Mouse (Mus musculus) liver (tissue): ENCODE data around the gene Tmcc3.
A peak's percentile ranks its signal among the peaks of the same experiment; 100 is the strongest.

Experiments used
- DNase-seq: peaks from one replicate; pipeline ENCODE4 v3.0.0-alpha.2; 2020; ENCODE audit warnings: mixed read lengths

Gene Tmcc3

GRCm38 (mm10) chr10:94332358-94333137 lies 20.8 kb downstream of the Tmcc3 start:
- no peak for DNase-seq

- no peak for DNase-seq
Measured at GRCm38 (mm10) chr10:94333328-94333727, 21.6 kb downstream of the Tmcc3 start.

- no peak for DNase-seq
Measured at GRCm38 (mm10) chr10:94335047-94335446, 23.3 kb downstream of the Tmcc3 start.

GRCm38 (mm10) chr10:94336071-94336470 lies 24.3 kb downstream of the Tmcc3 start:
- no peak for DNase-seq

- no peak for DNase-seq
Measured at GRCm38 (mm10) chr10:94341501-94341900, 29.8 kb downstream of the Tmcc3 start.

- DNase-seq, result no peak
Measured at GRCm38 (mm10) chr10:94342256-94342655, 30.5 kb downstream of the Tmcc3 start.

GRCm38 (mm10) chr10:94343581-94343980 lies 31.8 kb downstream of the Tmcc3 start:
- no peak for DNase-seq

GRCm38 (mm10) chr10:94344631-94345417 lies 33.1 kb downstream of the Tmcc3 start:
- peak; percentile 54 for DNase-seq

- DNase-seq, result no peak
Measured at GRCm38 (mm10) chr10:94345509-94346252, 33.9 kb downstream of the Tmcc3 start.

GRCm38 (mm10) chr10:94346596-94346995 lies 34.8 kb downstream of the Tmcc3 start:
- no peak for DNase-seq

- DNase-seq, result no peak
Measured at GRCm38 (mm10) chr10:94347296-94347695, 35.5 kb downstream of the Tmcc3 start.

GRCm38 (mm10) chr10:94347959-94348358 lies 36.2 kb downstream of the Tmcc3 start:
- no peak for DNase-seq

GRCm38 (mm10) chr10:94350207-94350606 lies 38.5 kb downstream of the Tmcc3 start:
- DNase-seq, result no peak

- no peak for DNase-seq
Measured at GRCm38 (mm10) chr10:94350896-94351661, 39.3 kb downstream of the Tmcc3 start.

GRCm38 (mm10) chr10:94352172-94352876 lies 40.6 kb downstream of the Tmcc3 start:
- no peak for DNase-seq

GRCm38 (mm10) chr10:94352877-94353853 lies 41.4 kb downstream of the Tmcc3 start:
- no peak for DNase-seq

- no peak for DNase-seq
Measured at GRCm38 (mm10) chr10:94354005-94354404, 42.3 kb downstream of the Tmcc3 start.

GRCm38 (mm10) chr10:94354427-94354826 lies 42.7 kb downstream of the Tmcc3 start:
- no peak for DNase-seq

- no peak for DNase-seq
Measured at GRCm38 (mm10) chr10:94356504-94357169, 44.9 kb downstream of the Tmcc3 start.

GRCm38 (mm10) chr10:94360664-94361063 lies 48.9 kb downstream of the Tmcc3 start:
- no peak for DNase-seq
